Mouse (Mus musculus): ENCODE measurements around the gene Rab3d. TPM values are rescaled to one million over a fixed set of nuclear protein-coding genes. Genes with fewer than 3 reads are reported as not detected.

Gene Rab3d
- polyA plus RNA-seq, 1 experiment from 2014 or later: 5.6 TPM

DNA sequence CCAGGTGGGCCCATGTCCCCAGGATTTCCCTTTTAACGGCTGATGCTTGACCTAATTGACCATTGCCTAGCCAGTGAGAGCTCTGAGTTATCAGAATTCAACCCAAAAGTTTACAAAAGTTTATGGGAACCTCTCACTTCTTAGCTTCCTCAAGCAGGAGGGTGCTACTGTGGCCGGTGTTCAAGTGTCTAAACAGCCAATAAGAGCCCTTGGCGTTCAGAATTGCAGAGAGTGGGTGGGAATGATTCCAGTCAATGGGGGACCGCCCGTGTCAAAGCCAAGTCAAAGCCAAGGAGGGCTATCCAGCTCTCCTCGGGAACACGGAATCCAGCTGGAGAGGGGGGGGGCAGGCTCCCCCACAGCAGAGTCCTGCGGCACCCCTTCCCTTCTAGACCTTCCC is 30.2 kb upstream of the Rab3d start:
- no peak overlapping the region for H3K27ac ChIP-seq (ENCODE audit: low read depth, low read length)
- H3K9ac ChIP-seq (ENCODE audit: low read depth, low read length): no peak overlapping the region
- 45% methylated on average over 8 of the region's 8 CpGs for WGBS (ENCODE audit: insufficient replicate concordance)
- no peak overlapping the region for H3K4me2 ChIP-seq
- no peak overlapping the region for H3K4me3 ChIP-seq (ENCODE audit: low read depth, low read length)
- no peaks in the 10 kb centered on the region for H3K9me3 ChIP-seq (replicated peaks; ENCODE audit: control insufficient read depth, low read length)
- peaks cover 42% of the 10 kb centered on the region for H3K27me3 ChIP-seq (ENCODE audit: control insufficient read depth, insufficient read depth, low read length)
- peaks cover 3% of the 10 kb centered on the region; the same call in 1 of the 2 replicates for H3K4me1 ChIP-seq (ENCODE audit: control insufficient read depth, insufficient read depth, low read length)
- H3K36me3 ChIP-seq (ENCODE audit: control insufficient read depth, insufficient read depth, low read length): no peaks in the 10 kb centered on the region
- ATAC-seq (replicated peaks; ENCODE audit: insufficient number of reproducible peaks, low FRiP score, low TSS enrichment): no peak

DNA sequence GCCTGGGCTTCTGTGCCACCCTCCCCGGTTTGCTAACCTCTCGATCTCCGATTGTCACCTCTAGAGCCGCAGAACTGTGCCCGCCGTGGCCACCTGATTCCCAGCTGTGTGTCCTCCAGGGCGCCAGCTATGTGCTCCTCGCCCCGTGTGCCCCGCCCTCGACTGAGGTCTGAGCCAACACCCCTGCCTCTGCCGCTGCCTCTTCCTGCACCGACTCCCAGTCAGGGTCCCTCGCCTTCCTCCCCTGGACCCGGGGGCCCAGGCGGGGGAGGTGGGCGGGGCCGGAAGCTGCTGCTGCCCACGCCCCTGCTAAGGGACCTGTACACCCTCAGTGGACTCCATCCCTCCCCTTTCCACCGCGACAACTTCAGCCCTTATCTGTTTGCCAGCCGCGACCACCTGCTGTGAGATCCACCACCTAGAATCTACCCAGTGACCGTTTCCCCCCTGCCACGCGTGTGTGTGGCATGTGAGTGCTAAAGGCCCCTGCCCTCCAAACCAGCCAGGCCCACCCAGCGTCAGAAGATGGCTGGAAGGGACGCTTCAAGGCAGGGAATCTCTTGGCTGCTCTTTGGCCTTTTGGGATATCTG is 29.6 kb upstream of the Rab3d start:
- 3% methylated on average over 28 of the region's 28 CpGs for WGBS (ENCODE audit: insufficient replicate concordance)
- no peak overlapping the region for H3K4me3 ChIP-seq (ENCODE audit: low read depth, low read length)
- peaks cover 3% of the 10 kb centered on the region; the same call in 1 of the 2 replicates for H3K4me1 ChIP-seq (ENCODE audit: control insufficient read depth, insufficient read depth, low read length)
- no peaks in the 10 kb centered on the region for H3K36me3 ChIP-seq (ENCODE audit: control insufficient read depth, insufficient read depth, low read length)
- H3K9me3 ChIP-seq (replicated peaks; ENCODE audit: control insufficient read depth, low read length): no peaks in the 10 kb centered on the region
- H3K9ac ChIP-seq (ENCODE audit: low read depth, low read length): no peak overlapping the region
- H3K27ac ChIP-seq (ENCODE audit: low read depth, low read length): no peak overlapping the region
- ATAC-seq (replicated peaks; ENCODE audit: insufficient number of reproducible peaks, low FRiP score, low TSS enrichment): no peak
- peak overlapping the region; percentile 50 for H3K4me2 ChIP-seq
- peaks cover 42% of the 10 kb centered on the region for H3K27me3 ChIP-seq (ENCODE audit: control insufficient read depth, insufficient read depth, low read length)

DNA sequence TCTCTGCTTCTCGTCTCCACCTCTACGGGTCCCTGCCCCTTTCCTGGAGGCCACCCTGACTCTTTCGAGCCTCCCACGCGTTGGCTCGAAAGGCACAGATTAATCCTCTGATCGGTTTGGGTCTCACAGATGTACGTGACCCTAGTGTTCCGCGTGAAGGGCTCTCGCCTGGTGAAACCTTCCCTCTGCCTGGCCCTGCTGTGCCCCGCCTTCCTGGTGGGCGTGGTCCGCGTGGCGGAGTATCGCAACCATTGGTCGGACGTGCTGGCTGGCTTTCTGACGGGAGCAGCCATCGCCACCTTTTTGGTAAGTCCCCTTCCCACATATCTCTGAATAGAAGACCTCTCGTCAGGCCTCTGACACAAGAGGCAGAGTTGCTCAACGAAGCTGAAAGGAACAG is 26.3 kb upstream of the Rab3d start:
- Histone ChIP-seq H3K27ac (ENCODE audit: low read depth, low read length) (no peak overlapping the region), H3K9ac (ENCODE audit: low read depth, low read length) (no peak overlapping the region), H3K27me3 (ENCODE audit: control insufficient read depth, insufficient read depth, low read length) (peaks cover 42% of the 10 kb centered on the region), H3K4me2 (peak overlapping the region; percentile 27; the same call in 1 of the 2 replicates), H3K4me3 (ENCODE audit: low read depth, low read length) (no peak overlapping the region), H3K36me3 (ENCODE audit: control insufficient read depth, insufficient read depth, low read length) (no peaks in the 10 kb centered on the region), H3K4me1 (ENCODE audit: control insufficient read depth, insufficient read depth, low read length) (peaks cover 3% of the 10 kb centered on the region; the same call in 1 of the 2 replicates), H3K9me3 (replicated peaks; ENCODE audit: control insufficient read depth, low read length) (no peaks in the 10 kb centered on the region)
- WGBS (ENCODE audit: insufficient replicate concordance): 10% methylated on average over 23 of the region's 23 CpGs
- no peak for ATAC-seq (replicated peaks; ENCODE audit: insufficient number of reproducible peaks, low FRiP score, low TSS enrichment)

DNA sequence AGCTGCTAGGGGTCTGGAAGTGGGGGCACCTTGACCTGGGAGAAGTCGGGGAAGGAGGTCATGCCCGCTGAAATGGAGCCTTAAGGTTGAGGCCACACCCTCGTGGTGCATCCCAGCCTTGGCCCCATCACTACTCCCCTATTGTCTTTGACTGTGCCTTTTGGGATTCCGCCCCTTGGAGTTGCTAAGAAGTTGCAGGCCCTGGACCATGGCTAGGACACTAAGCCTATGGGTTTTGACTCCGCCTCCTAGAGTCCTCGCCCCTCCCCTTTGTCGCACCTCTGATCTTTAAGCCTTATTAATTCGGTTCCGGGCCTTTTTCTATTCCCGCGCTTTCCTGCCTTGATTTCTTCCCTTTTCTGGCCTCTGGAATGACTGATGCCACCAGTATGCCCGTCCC is 25.6 kb upstream of the Rab3d start:
- H3K9ac ChIP-seq (ENCODE audit: low read depth, low read length): no peak overlapping the region
- H3K27ac ChIP-seq (ENCODE audit: low read depth, low read length): no peak overlapping the region
- no peak overlapping the region for H3K4me3 ChIP-seq (ENCODE audit: low read depth, low read length)
- no peak overlapping the region for H3K4me2 ChIP-seq
- 37% methylated on average over 12 of the region's 12 CpGs for WGBS (ENCODE audit: insufficient replicate concordance)
- H3K27me3 ChIP-seq (ENCODE audit: control insufficient read depth, insufficient read depth, low read length): peaks cover 36% of the 10 kb centered on the region
- H3K36me3 ChIP-seq (ENCODE audit: control insufficient read depth, insufficient read depth, low read length): no peaks in the 10 kb centered on the region
- H3K4me1 ChIP-seq (ENCODE audit: control insufficient read depth, insufficient read depth, low read length): peaks cover 3% of the 10 kb centered on the region; the same call in 1 of the 2 replicates
- no peak for ATAC-seq (replicated peaks; ENCODE audit: insufficient number of reproducible peaks, low FRiP score, low TSS enrichment)
- H3K9me3 ChIP-seq (replicated peaks; ENCODE audit: control insufficient read depth, low read length): no peaks in the 10 kb centered on the region

DNA sequence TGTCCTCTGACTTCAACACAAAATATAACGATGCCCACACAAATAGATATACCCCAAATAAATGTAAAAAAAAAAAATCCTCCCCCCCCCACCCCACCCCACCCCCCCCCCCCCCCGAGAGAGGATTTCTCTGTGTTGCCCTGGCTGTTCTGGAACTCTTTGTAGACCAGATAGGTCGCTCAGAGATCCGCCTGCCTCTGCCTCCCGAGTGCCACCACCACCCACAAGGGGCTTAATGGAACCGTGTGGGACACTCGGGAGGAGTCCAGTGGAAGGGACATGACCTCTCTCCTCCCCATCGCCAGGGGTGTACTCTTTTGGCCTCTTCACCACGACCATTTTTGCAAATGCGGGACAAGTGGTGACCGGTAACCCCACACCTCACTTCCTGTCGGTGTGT is 25.1 kb upstream of the Rab3d start:
- 61% methylated on average over 12 of the region's 12 CpGs for WGBS (ENCODE audit: insufficient replicate concordance)
- H3K27me3 ChIP-seq (ENCODE audit: control insufficient read depth, insufficient read depth, low read length): peaks cover 30% of the 10 kb centered on the region
- H3K9ac ChIP-seq (ENCODE audit: low read depth, low read length): no peak overlapping the region
- ATAC-seq (replicated peaks; ENCODE audit: insufficient number of reproducible peaks, low FRiP score, low TSS enrichment): no peak; the same call in 1 of the 2 replicates
- no peak overlapping the region for H3K4me3 ChIP-seq (ENCODE audit: low read depth, low read length)
- H3K27ac ChIP-seq (ENCODE audit: low read depth, low read length): no peak overlapping the region
- no peaks in the 10 kb centered on the region for H3K9me3 ChIP-seq (replicated peaks; ENCODE audit: control insufficient read depth, low read length)
- H3K36me3 ChIP-seq (ENCODE audit: control insufficient read depth, insufficient read depth, low read length): no peaks in the 10 kb centered on the region
- H3K4me2 ChIP-seq: no peak overlapping the region
- H3K4me1 ChIP-seq (ENCODE audit: control insufficient read depth, insufficient read depth, low read length): peaks cover 3% of the 10 kb centered on the region; the same call in 1 of the 2 replicates

DNA sequence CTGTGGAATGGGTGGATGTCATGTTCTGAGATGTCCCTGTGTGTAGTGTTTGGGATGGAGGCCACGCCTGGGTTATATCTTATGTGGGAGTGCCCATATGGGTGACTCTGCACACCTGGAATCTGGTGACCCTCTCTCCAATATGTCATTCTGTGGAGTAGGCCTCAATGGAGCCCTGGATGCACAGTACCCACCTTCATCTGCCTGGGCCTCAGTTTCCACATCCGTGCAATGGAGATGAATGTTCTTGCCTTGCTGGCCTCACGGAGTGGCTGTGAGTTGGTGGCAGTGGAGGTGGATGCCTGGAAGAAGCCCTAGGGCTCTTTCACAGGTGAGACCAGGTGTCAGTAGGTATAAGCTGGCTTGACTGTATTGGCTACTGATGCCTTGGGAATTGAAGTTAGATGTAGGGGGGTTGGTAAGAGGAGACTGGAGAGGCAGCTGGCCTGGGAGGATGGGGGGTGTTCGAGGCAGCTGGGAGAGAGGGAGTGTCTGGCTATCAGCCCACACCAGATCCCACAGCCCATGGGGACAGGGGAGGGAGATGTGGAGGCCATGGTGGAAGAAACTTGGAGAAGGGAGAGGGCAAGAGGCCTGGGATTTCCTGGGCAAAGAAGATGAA is 20.4 kb upstream of the Rab3d start:
- Histone ChIP-seq H3K27me3 (ENCODE audit: control insufficient read depth, insufficient read depth, low read length) (peaks cover 2% of the 10 kb centered on the region), H3K9ac (ENCODE audit: low read depth, low read length) (no peak overlapping the region), H3K4me1 (ENCODE audit: control insufficient read depth, insufficient read depth, low read length) (0 out of 2 replicates have a peak, but pooled peaks cover 3% of the 10 kb centered on the region), H3K4me3 (ENCODE audit: low read depth, low read length) (no peak overlapping the region), H3K27ac (ENCODE audit: low read depth, low read length) (no peak overlapping the region), H3K36me3 (ENCODE audit: control insufficient read depth, insufficient read depth, low read length) (no peaks in the 10 kb centered on the region), H3K9me3 (replicated peaks; ENCODE audit: control insufficient read depth, low read length) (no peaks in the 10 kb centered on the region), H3K4me2 (no peak overlapping the region)
- WGBS (ENCODE audit: insufficient replicate concordance): 68% methylated on average over 4 of the region's 4 CpGs
- no peak for ATAC-seq (replicated peaks; ENCODE audit: insufficient number of reproducible peaks, low FRiP score, low TSS enrichment)

DNA sequence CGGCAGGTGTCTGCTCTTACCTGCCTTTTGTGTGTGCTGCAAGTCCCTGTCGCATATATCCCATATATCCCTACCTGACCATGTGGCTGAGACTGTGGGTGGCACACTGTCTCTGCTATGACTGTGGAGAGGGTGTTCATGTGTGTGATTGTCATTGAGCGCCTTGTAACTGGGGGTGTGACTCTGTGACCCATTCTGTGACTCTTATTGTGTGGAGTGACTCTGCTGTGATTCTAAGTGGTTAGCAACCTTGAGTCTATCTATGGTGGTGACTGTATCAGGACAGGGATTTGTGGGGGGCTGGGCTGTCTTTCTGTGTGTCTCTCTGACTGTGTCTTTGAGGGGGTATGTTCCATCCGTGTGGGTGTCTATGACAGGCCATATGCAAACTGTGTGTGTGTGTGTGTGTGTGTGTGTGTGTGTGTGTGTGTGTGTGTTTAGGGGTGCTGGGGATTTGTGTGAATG is 19.8 kb upstream of the Rab3d start:
- ATAC-seq (replicated peaks; ENCODE audit: insufficient number of reproducible peaks, low FRiP score, low TSS enrichment): no peak
- Histone ChIP-seq H3K27me3 (ENCODE audit: control insufficient read depth, insufficient read depth, low read length) (no peaks in the 10 kb centered on the region), H3K4me3 (ENCODE audit: low read depth, low read length) (no peak overlapping the region; the same call in 1 of the 2 replicates), H3K36me3 (ENCODE audit: control insufficient read depth, insufficient read depth, low read length) (no peaks in the 10 kb centered on the region), H3K4me2 (peak overlapping the region; percentile 84), H3K9me3 (replicated peaks; ENCODE audit: control insufficient read depth, low read length) (no peaks in the 10 kb centered on the region), H3K9ac (ENCODE audit: low read depth, low read length) (no peak overlapping the region), H3K27ac (ENCODE audit: low read depth, low read length) (no peak overlapping the region), H3K4me1 (ENCODE audit: control insufficient read depth, insufficient read depth, low read length) (0 out of 2 replicates have a peak, but pooled peaks cover 3% of the 10 kb centered on the region)
- WGBS (ENCODE audit: insufficient replicate concordance): 81% methylated on average over 4 of the region's 4 CpGs

DNA sequence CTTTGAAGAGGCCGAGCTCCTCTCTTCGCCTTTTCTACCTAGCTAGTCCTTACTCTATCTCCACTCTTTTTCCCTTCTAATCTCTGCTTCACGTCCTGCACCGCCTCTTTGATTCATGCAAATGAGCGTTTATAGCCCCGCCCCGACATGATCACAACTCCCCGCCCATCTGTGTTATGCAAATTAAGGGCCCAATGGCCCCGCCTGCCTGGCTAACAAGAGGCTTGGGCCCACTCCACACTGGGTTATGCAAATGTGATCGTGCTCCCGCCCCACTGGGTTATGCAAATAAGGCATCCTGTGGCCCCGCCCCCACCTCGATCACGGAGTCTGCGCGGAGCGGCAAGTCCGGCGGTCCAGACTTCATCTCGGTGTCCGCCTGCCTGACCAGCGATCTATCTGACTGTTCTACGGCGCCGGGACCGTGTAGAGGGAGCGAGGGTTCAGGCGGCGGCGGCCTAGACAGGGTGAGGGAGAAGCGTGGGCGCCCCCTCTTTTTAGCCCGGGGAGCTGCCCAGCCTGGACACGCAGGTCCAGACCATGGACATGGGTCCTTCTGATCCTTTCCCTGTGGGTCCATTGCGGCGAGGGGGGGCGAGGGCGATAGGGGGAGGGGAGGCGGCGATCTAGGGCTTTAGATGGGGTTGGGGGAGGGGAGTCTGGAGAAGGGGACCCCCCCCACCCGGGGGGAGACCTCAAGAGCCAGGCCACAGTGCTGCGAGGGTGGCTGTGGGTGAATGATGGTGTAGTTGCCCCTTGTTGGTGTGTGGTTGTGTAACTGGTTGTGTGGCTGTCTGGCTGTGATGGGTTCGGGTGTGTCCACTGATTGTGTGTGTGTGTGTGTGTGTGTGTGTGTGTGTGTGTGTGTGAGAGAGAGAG is 18.9 kb upstream of the Rab3d start, which contains the start of gene Plppr2:
TSS of gene Plppr2 (plus strand) at position 342 of the 879 bp plus-strand sequence.
- 3% methylated on average over 38 of the region's 43 CpGs for WGBS (ENCODE audit: insufficient replicate concordance)
- Histone ChIP-seq H3K9ac (ENCODE audit: low read depth, low read length) (peak within 1 kb of the TSS; percentile 69), H3K36me3 (ENCODE audit: control insufficient read depth, insufficient read depth, low read length) (no peaks in the 10 kb centered on the region), H3K9me3 (replicated peaks; ENCODE audit: control insufficient read depth, low read length) (no peaks in the 10 kb centered on the region), H3K4me3 (ENCODE audit: low read depth, low read length) (peak within 1 kb of the TSS; percentile 54), H3K4me1 (ENCODE audit: control insufficient read depth, insufficient read depth, low read length) (0 out of 2 replicates have a peak, but pooled peaks cover 3% of the 10 kb centered on the region), H3K27me3 (ENCODE audit: control insufficient read depth, insufficient read depth, low read length) (no peaks in the 10 kb centered on the region), H3K27ac (ENCODE audit: low read depth, low read length) (no peak within 1 kb of the TSS), H3K4me2 (peak within 1 kb of the TSS; percentile 84)
- peak; percentile 91 for ATAC-seq (replicated peaks; ENCODE audit: insufficient number of reproducible peaks, low FRiP score, low TSS enrichment)

Measured in heart, embryonic 11.5 days (tissue).